Mouse (Mus musculus): ENCODE results near the gene Tubgcp4. TPM values are rescaled to one million over a fixed set of nuclear protein-coding genes. Genes with fewer than 3 reads are reported as not detected.

The Tubgcp4 gene
- polyA plus RNA-seq, 1 experiment, result 35.7 TPM

GRCm38 (mm10) chr2:121139266-121140017 is 31.0 kb upstream of the Tubgcp4 start:
- H3K4me1 ChIP-seq (ENCODE audit: control insufficient read depth, insufficient read depth, insufficient read length), result peaks cover 7% of the 10 kb centered on the region; the same call in 1 of the 2 replicates
- H3K27me3 ChIP-seq (ENCODE audit: control insufficient read depth, insufficient read depth, low read length), result no peaks in the 10 kb centered on the region
- WGBS, result 30% methylated on average over 29 of the region's 29 CpGs
- TF ChIP-seq POLR2A (IDR thresholded peaks at IDR 0.05; ENCODE audit: low read depth, low read length), result no peak
- TF ChIP-seq CTCF (IDR thresholded peaks at IDR 0.05; ENCODE audit: extremely low read depth, insufficient read depth, insufficient read length, insufficient replicate concordance), result no peak
- peak overlapping the region; percentile 100 for H3K4me3 ChIP-seq (ENCODE audit: extremely low read depth, insufficient read depth, insufficient read length)
- peak overlapping the region; percentile 98 for H3K27ac ChIP-seq (ENCODE audit: insufficient read depth, low read length)
- peaks cover 2% of the 10 kb centered on the region for H3K36me3 ChIP-seq (ENCODE audit: control insufficient read depth, insufficient read depth, low read length)
- DNase-seq (ENCODE audit: low read depth in 1 of 2, low spot score in 2 of 2), result no peak

GRCm38 (mm10) chr2:121140018-121140882 is 30.2 kb upstream of the Tubgcp4 start, which contains the start of the genes Adal and Lcmt2:
Gene Adal (plus strand): TSS chr2:121140428.
Gene Lcmt2 (minus strand): TSS chr2:121140653.
- peak within 1 kb of the TSS; percentile 100 for H3K4me3 ChIP-seq (ENCODE audit: extremely low read depth, insufficient read depth, insufficient read length)
- peak; percentile 79 to 82 for DNase-seq (ENCODE audit: low read depth in 1 of 2, low spot score in 2 of 2)
- no peak for TF ChIP-seq CTCF (IDR thresholded peaks at IDR 0.05; ENCODE audit: extremely low read depth, insufficient read depth, insufficient read length, insufficient replicate concordance)
- TF ChIP-seq POLR2A (IDR thresholded peaks at IDR 0.05; ENCODE audit: low read depth, low read length), result peak; percentile 91
- peak within 1 kb of the TSS; percentile 98 for H3K27ac ChIP-seq (ENCODE audit: insufficient read depth, low read length)
- H3K27me3 ChIP-seq (ENCODE audit: control insufficient read depth, insufficient read depth, low read length), result no peaks in the 10 kb centered on the region
- under 1% methylated on average over 87 of the region's 87 CpGs for WGBS
- peaks cover 7% of the 10 kb centered on the region; the same call in 1 of the 2 replicates for H3K4me1 ChIP-seq (ENCODE audit: control insufficient read depth, insufficient read depth, insufficient read length)
- H3K36me3 ChIP-seq (ENCODE audit: control insufficient read depth, insufficient read depth, low read length), result peaks cover 2% of the 10 kb centered on the region

- no peak overlapping the region for H3K27ac ChIP-seq (ENCODE audit: insufficient read depth, low read length)
- no peaks in the 10 kb centered on the region for H3K27me3 ChIP-seq (ENCODE audit: control insufficient read depth, insufficient read depth, low read length)
- H3K4me1 ChIP-seq (ENCODE audit: control insufficient read depth, insufficient read depth, insufficient read length), result peaks cover 7% of the 10 kb centered on the region; the same call in 1 of the 2 replicates
- DNase-seq (ENCODE audit: low read depth in 1 of 2, low spot score in 2 of 2), result no peak
- peaks cover 8% of the 10 kb centered on the region for H3K36me3 ChIP-seq (ENCODE audit: control insufficient read depth, insufficient read depth, low read length)
- TF ChIP-seq POLR2A (IDR thresholded peaks at IDR 0.05; ENCODE audit: low read depth, low read length), result no peak
- TF ChIP-seq CTCF (IDR thresholded peaks at IDR 0.05; ENCODE audit: extremely low read depth, insufficient read depth, insufficient read length, insufficient replicate concordance), result no peak
- H3K4me3 ChIP-seq (ENCODE audit: extremely low read depth, insufficient read depth, insufficient read length), result peak overlapping the region; percentile 100; the same call in 1 of the 2 replicates
- WGBS, result 68% methylated on average over 16 of the region's 16 CpGs
Observed at GRCm38 (mm10) chr2:121141216-121142035, 29.0 kb upstream of the Tubgcp4 start.

- WGBS, result 80% methylated on average over 2 of the region's 2 CpGs
- peaks cover 15% of the 10 kb centered on the region for H3K36me3 ChIP-seq (ENCODE audit: control insufficient read depth, insufficient read depth, low read length)
Observed at GRCm38 (mm10) chr2:121142415-121142814, 28.0 kb upstream of the Tubgcp4 start.

GRCm38 (mm10) chr2:121149679-121150078 is 20.8 kb upstream of the Tubgcp4 start:
- H3K4me3 ChIP-seq (ENCODE audit: extremely low read depth, insufficient read depth, insufficient read length), result no peak overlapping the region
- H3K4me1 ChIP-seq (ENCODE audit: control insufficient read depth, insufficient read depth, insufficient read length), result no peaks in the 10 kb centered on the region
- no peak for TF ChIP-seq POLR2A (IDR thresholded peaks at IDR 0.05; ENCODE audit: low read depth, low read length)
- TF ChIP-seq CTCF (IDR thresholded peaks at IDR 0.05; ENCODE audit: extremely low read depth, insufficient read depth, insufficient read length, insufficient replicate concordance), result no peak
- no peaks in the 10 kb centered on the region for H3K27me3 ChIP-seq (ENCODE audit: control insufficient read depth, insufficient read depth, low read length)
- H3K36me3 ChIP-seq (ENCODE audit: control insufficient read depth, insufficient read depth, low read length), result peaks cover 26% of the 10 kb centered on the region
- H3K27ac ChIP-seq (ENCODE audit: insufficient read depth, low read length), result no peak overlapping the region
- DNase-seq (ENCODE audit: low read depth in 1 of 2, low spot score in 2 of 2), result no peak
- 83% methylated on average over 5 of the region's 5 CpGs for WGBS

More at GRCm38 (mm10) chr2:121142415-121142814, 28.0 kb upstream of the Tubgcp4 start:
- DNase-seq (ENCODE audit: low read depth in 1 of 2, low spot score in 2 of 2), result no peak
- no peak for TF ChIP-seq POLR2A (IDR thresholded peaks at IDR 0.05; ENCODE audit: low read depth, low read length)
- H3K4me1 ChIP-seq (ENCODE audit: control insufficient read depth, insufficient read depth, insufficient read length), result peaks cover 7% of the 10 kb centered on the region; the same call in 1 of the 2 replicates
- H3K27me3 ChIP-seq (ENCODE audit: control insufficient read depth, insufficient read depth, low read length), result no peaks in the 10 kb centered on the region
- no peak overlapping the region for H3K27ac ChIP-seq (ENCODE audit: insufficient read depth, low read length)
- no peak overlapping the region for H3K4me3 ChIP-seq (ENCODE audit: extremely low read depth, insufficient read depth, insufficient read length)

- H3K4me3 ChIP-seq (ENCODE audit: extremely low read depth, insufficient read depth, insufficient read length), result no peak overlapping the region
- DNase-seq (ENCODE audit: low read depth in 1 of 2, low spot score in 2 of 2), result no peak
- no peak for TF ChIP-seq POLR2A (IDR thresholded peaks at IDR 0.05; ENCODE audit: low read depth, low read length)
- TF ChIP-seq CTCF (IDR thresholded peaks at IDR 0.05; ENCODE audit: extremely low read depth, insufficient read depth, insufficient read length, insufficient replicate concordance), result no peak
- H3K27ac ChIP-seq (ENCODE audit: insufficient read depth, low read length), result no peak overlapping the region
- H3K27me3 ChIP-seq (ENCODE audit: control insufficient read depth, insufficient read depth, low read length), result no peaks in the 10 kb centered on the region
- peaks cover 16% of the 10 kb centered on the region for H3K36me3 ChIP-seq (ENCODE audit: control insufficient read depth, insufficient read depth, low read length)
- 89% methylated on average over 3 of the region's 3 CpGs for WGBS
- H3K4me1 ChIP-seq (ENCODE audit: control insufficient read depth, insufficient read depth, insufficient read length), result no peaks in the 10 kb centered on the region
Observed at GRCm38 (mm10) chr2:121153100-121153499, 17.4 kb upstream of the Tubgcp4 start.
